Mouse (Mus musculus) kidney, adult 11 months (tissue): ENCODE data around the gene Trp53rkb.
A peak's percentile ranks its signal among the peaks of the same experiment; 100 is the strongest.

Experiments
- DNase-seq: peaks from one replicate; pipeline ENCODE4 v3.0.0; 2022

Gene Trp53rkb

DNA sequence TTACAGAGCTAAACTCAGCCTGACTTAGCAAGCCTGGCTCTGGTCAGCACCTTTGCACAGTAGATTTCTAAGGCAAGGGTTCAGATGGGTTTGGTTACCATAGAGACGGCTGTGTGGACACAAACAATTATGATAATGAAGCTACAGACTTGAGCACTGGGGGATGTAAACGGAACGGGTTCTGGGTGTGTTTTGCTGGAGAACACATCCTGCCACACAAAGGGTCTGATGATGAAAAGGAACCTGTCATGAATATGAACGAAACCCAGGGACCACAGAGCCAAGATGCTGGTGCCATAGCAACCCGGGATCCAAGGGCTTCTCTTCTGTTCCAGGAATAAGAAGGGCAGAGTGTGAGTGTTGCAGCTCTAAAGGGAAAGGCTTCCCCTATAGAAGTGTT lies at the start of gene Trp53rkb:
Trp53rkb (plus strand) TSS at position 177 of the 400 bp plus-strand sequence.
- DNase-seq = no peak

DNA sequence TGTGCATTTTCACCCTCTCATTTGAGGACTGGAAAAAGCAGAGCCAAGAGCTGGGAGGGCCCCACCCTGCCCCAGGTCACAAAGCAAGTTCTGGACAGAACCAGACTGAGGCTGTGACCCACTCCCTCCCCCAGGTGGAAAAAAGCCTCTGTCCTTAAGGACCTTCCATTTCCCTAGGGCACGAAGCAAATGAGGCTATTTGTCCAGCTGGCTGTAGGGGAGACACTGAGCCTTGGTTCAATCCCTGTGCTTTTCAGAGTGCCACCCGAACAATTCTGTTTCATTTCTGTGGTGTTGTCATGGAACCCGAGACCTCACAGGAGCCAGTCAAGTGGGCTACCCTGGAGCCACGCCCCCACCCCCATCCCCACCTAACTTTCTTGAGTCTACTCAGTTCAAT lies 48.8 kb upstream of the Trp53rkb start:
- DNase-seq = no peak

GRCm38 (mm10) chr2:166744433-166744832 lies 47.9 kb upstream of the Trp53rkb start:
- peak; percentile 23 for DNase-seq

DNA sequence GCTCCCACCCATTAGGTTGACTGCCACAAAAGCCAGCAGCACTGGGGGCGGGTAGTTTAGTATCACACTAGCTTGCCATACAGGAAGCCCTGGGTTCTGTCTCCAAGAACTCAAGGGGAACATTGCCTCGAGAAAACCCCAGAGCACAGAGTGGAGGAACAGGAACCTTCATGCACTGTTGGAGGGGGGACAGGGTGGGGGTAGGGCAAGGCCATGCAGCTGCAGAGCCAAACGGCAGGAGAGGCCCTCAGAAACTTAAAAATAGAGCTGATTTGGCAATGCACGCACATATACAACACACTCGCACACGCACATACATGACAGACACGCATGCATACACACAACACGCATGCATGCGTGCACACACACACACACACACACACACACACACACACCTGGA lies 46.5 kb upstream of the Trp53rkb start:
- DNase-seq = no peak

- peak; percentile 19 for DNase-seq
Measured at GRCm38 (mm10) chr2:166746261-166746913, 45.9 kb upstream of the Trp53rkb start.

DNA sequence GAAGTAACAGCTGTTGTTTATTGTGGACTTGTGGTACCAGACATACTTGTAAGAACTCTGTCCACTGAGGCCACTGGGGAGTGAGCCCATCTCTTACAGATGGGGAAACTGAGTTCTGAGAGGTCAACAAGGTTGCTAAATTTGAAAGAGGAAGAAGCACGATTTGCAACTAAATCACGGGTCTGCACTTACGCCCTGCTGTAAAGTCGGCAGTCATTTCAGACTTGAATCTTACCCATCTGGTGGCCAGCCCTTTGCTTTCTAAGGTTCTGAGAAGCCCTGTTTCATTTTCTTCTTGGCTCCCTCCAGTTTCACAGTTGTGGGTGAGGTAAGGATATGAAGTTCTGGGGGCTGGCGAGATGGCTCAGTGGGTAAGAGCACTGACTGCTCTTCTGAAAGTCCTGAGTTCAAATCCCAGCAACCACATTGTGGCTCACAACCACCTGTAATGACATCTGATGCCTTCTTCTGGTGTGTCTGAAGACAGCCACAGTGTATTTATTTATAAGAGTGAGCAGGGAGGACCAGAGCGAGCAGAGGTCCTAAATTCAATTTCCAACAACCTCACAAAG lies 41.6 kb upstream of the Trp53rkb start:
- no peak for DNase-seq

DNA sequence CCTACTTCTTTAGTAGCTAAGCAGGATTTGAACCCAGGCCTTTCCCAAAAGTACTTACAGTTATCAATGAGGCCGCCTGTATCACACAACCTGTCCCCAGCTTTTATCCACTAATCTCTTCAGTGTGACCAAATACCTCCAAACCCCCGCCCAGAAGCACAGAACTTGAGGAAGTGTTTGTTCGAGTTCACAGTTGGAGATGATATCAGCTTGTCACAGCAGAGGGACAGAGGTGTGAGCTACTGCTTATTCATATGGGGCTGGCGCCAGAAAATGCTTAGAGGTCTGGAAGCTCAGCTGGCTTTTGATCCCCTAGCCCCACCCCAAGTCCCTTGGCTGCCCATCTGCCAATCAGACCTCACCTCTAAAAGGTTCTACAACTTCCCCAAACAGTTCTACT lies 38.1 kb upstream of the Trp53rkb start:
- DNase-seq = no peak

DNA sequence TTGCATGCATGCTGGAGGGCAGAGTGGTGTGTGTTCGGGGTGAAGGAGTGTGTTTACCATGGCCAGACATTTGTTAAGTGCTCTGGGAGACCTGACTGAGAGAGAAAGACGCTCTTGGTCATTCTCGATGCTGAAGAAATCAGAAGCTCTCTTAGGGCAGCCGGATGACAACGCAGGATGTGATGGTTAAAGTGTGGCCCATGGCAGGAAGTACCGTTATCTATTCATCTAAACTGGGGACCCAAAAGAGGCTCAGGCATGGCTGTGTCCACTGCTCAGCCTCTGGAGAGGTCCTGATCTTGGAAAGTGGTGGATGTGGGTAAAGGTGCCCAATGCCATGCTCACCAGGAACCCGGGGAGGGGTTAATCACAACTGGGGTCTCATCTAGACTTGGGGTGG lies 37.6 kb upstream of the Trp53rkb start:
- no peak for DNase-seq

GRCm38 (mm10) chr2:166757969-166758368 lies 34.4 kb upstream of the Trp53rkb start:
- DNase-seq = no peak

DNA sequence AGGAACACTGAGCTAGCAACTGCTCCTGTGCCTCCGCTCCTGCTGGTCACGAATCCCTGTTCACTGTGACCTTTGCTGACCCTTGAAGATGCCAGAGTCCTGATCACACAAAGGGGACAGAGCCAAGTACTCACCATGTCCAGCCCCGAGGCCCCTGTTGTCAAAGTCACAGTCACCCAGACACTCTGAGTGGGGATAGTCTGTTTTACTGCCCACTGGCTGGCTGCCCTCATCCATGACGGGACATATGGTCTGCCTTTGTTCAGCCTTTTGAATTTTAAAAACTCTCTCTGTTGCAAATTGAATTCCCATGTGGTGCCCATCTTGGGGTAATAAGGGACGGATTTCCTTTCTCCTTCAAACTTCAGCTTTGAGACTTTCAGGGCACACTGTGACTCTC lies 28.3 kb upstream of the Trp53rkb start:
- no peak for DNase-seq

GRCm38 (mm10) chr2:166767591-166767990 lies 24.7 kb upstream of the Trp53rkb start:
- no peak for DNase-seq

- DNase-seq = no peak
Measured at GRCm38 (mm10) chr2:166771396-166771795, 20.9 kb upstream of the Trp53rkb start.

DNA sequence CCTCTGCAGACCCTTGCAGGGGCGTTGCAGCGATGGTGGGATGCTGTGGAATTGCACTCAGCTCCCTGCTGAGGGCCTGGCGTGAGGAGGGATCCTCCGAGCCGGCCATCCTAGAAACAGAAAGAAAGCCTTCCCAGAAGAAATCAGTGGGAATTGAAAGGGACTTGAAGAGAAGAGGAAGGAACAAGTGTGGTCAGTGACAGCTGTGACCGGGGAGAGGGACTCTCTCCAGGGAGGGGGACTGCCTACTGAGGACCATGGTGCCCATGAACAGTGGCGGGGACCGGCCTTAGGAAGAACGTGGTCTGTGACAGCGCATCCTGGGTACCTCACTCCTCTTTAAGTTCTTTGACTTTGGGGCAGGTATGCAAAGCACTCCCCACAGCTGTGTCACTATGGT lies 18.7 kb upstream of the Trp53rkb start:
- no peak for DNase-seq

DNA sequence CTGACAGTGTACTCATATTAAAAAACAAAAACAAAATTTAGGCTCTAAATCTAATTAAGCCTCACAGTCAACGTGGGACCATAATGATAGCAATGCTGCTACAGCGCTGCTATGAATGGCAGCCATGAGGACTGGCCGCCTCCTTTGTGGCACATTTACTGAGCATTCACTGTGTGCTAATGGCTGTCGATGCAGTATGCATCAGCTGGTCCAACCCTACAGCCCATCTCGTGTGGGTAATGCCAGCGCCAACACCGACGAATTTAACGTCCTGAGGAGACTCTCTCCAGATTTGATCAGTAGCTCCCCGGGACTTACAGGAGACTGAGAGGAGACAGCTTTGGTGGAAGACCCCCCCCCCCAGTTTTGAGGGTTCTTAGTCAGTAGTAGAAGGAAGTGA lies 18.1 kb upstream of the Trp53rkb start:
- no peak for DNase-seq

GRCm38 (mm10) chr2:166775357-166775893 lies 16.9 kb upstream of the Trp53rkb start:
- DNase-seq = no peak

DNA sequence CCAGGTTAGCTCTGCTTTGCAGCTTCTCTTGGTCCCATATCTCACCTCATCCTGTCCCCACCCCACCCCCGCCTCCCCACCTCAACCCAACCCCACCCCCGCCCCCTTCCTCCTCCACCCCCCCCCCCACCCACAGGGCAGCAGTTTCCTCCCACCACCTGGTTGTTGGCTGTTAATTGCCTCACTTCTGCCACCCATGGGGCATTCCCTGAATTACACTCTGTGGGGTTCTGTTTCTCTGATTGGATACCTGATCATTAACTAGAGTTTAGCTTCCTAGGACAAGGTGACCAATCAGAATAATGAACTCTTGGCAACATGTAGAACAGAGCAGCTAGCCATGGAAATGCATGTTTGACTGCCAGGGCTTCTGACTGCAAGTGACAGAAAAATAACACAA lies 16.1 kb upstream of the Trp53rkb start:
- no peak for DNase-seq

GRCm38 (mm10) chr2:166779956-166780355 lies 12.4 kb upstream of the Trp53rkb start:
- no peak for DNase-seq

GRCm38 (mm10) chr2:166780980-166781578 lies 11.3 kb upstream of the Trp53rkb start:
- peak; percentile 33 for DNase-seq

DNA sequence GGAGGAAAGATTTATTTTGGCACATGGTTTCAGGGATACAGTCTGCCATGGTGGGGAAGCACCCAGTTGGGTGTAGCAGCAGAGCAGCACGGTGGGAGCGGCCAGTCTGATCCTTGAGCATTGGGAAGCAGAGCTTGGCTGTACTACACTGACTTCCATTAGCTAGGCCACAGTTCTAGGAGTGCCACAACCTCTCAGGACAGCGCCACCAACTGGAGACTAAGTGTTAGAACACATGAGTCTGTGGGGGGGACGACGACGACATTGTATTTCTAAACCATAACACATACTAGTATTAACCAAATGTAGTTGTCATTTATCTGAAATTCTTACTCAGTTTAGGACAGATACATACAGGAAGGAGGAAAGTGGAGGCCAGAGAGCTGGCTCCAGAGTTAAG lies 8.0 kb upstream of the Trp53rkb start:
- DNase-seq = no peak

GRCm38 (mm10) chr2:166786353-166787004 lies 5.9 kb upstream of the Trp53rkb start:
- peak; percentile 91 for DNase-seq

GRCm38 (mm10) chr2:166791738-166792137 lies 593 bp upstream of the Trp53rkb start:
- no peak for DNase-seq

- DNase-seq = peak; percentile 79
Measured at GRCm38 (mm10) chr2:166793542-166794214, 1.3 kb downstream of the Trp53rkb start.
